Comparison of ENCODE assay signal across 18 mouse cellular contexts in the genomic region with DNA sequence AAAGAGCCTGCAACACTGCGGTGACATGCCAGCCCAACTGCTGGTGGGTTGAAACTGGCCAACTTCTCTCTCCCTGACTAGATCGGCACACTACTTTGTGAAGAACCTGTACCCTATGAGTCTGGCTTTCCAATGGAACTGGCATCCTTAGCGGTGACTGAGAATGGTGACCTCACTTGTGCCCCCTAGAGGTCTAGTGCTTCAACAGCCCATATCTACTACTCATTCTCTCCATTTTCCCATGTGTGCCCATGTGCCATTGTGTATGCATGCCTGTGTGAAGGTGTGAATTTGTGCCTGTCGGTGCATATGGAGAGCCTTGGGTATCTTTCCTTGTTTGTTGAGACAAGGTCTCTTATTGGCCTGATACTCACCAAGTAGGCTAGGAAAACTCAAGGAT.
DNase-seq lines count a peak whose midpoint lies in the region; TF ChIP-seq lines count a peak whose summit lies in the region.
"Had no signal": no experiment of that assay in that cellular context is flagged by ENCODE, and none has a peak within 500 bp of the region (broad histone marks: within the 10 kb centered on the region; RNA-seq: fewer than 3 reads in every experiment).

No protein-coding gene starts in this region.

- TF ChIP-seq CTCF in left cerebral cortex, adult 2 months (IDR thresholded peaks at IDR 0.05), result peak; percentile 25
- TF ChIP-seq CTCF in bone marrow macrophage, adult 2 months (IDR thresholded peaks at IDR 0.05; ENCODE audit: low read depth, low read length), result 0 out of 2 replicates have a peak, but pooled peaks have one; percentile 21

- intact Hi-C loops in left cerebral cortex, adult 2 months (cut with DNase I), result no loop called here

- no peak overlapping the region for H3K27ac ChIP-seq in left cerebral cortex, adult 2 months
- H3K27ac ChIP-seq in bone marrow macrophage, adult 2 months (ENCODE audit: insufficient read depth, low read depth, low read length), result no peak overlapping the region
- H3K27ac ChIP-seq: embryonic facial prominence, embryonic 15.5 days; forebrain, embryonic 13.5 days; hindbrain, embryonic 14.5 days; neural tube, embryonic 13.5 days had no signal

- H3K4me3 ChIP-seq in left cerebral cortex, adult 2 months, result no peak overlapping the region
- no peak overlapping the region for H3K4me3 ChIP-seq in bone marrow macrophage, adult 2 months (ENCODE audit: insufficient read depth, low read length)
- H3K4me3 ChIP-seq: embryonic facial prominence, embryonic 15.5 days; forebrain, embryonic 13.5 days; neural tube, embryonic 13.5 days had no signal

- no peaks in the 10 kb centered on the region for H3K4me1 ChIP-seq in bone marrow macrophage, adult 2 months (ENCODE audit: control insufficient read depth, insufficient read depth, low read length)

- no peak for TF ChIP-seq POLR2A in bone marrow macrophage, adult 2 months (IDR thresholded peaks at IDR 0.05; ENCODE audit: borderline replicate concordance, low read depth, low read length)

- peak; percentile 10 for DNase-seq in cerebellum, adult 9-10 months
- DNase-seq in cerebellum, adult 11 months, result no peak
- no peak for DNase-seq in left cerebral cortex, adult 2 months (ENCODE audit: extremely low spot score in 1 of 2, low spot score in 2 of 2)
- DNase-seq in left cerebral cortex, adult 11 months (ENCODE audit: low spot score), result no peak
- peak; percentile 30 for DNase-seq in A20 (ENCODE audit: low read depth, low spot score)
- no peak for DNase-seq in adrenal gland, postnatal 10 days
- no peak for DNase-seq in B cell, adult 2 months
- DNase-seq: gastrocnemius, postnatal 25 days; kidney, postnatal 14 days; lung, postnatal 4 days; midbrain, embryonic 14.5 days; right cerebral cortex, adult 18-20 months; thymus, postnatal 25 days had no signal

Comparison
In these comparisons a context has a peak if more than half of its experiments do, and no peak if none do; other contexts are left out.
1. DNase-seq: peak in cerebellum, adult 9-10 months (single experiment) and A20 (single experiment); none in cerebellum, adult 11 months (single experiment), left cerebral cortex, adult 2 months (0 of 2), left cerebral cortex, adult 11 months (single experiment), adrenal gland, postnatal 10 days (single experiment) and B cell, adult 2 months (0 of 2).